Mouse (Mus musculus) MEL (cell line): ENCODE measurements at regions not wholly inside any gene's neighbourhood (a gene's known extent, or its start where the extent isn't known, plus 50 kb on each side); places are given as distances from the start of the nearest gene placed in this dataset.

Source experiments
- DNase-seq: peaks from one replicate; pipeline ENCODE4 v3.0.0; 2011; ENCODE audit warnings: low read depth, low spot score
- H3K27ac ChIP-seq: 2 replicates; pipeline ENCODE4 v1.5.1; 2012; ENCODE audit warnings: low read depth, mild to moderate bottlenecking, control low read depth, low read length, moderate library complexity; ENCODE audit not compliant: control insufficient read depth
- H3K27me3 ChIP-seq, 2 experiments: fragments of 150-350 bp in 1 of 2; sonication (generic) in 1 of 2; 2 replicates each; pipeline ENCODE4 v1.6.1; 2012; ENCODE audit warnings: low read length in 2 of 2, mild to moderate bottlenecking in 2 of 2, improper control_type of control experiment in 1 of 2, moderate library complexity in 1 of 2; ENCODE audit not compliant: insufficient read depth in 2 of 2, control insufficient read depth in 1 of 2
- H3K36me3 ChIP-seq, 2 experiments: 2 replicates each; pipeline ENCODE4 v1.6.1; 2012 to 2014; ENCODE audit warnings: low read length in 2 of 2, improper control_type of control experiment in 1 of 2, inconsistent platforms in 1 of 2, mild to moderate bottlenecking in 1 of 2; ENCODE audit not compliant: insufficient read depth in 2 of 2, control insufficient read depth in 1 of 2
- H3K4me1 ChIP-seq, 2 experiments: fragments of 150-350 bp in 1 of 2; sonication (generic) in 1 of 2; 2 replicates each; pipeline ENCODE4 v1.6.1; 2012; ENCODE audit warnings: low read length in 2 of 2, improper control_type of control experiment in 1 of 2, mild to moderate bottlenecking in 1 of 2; ENCODE audit not compliant: insufficient read depth in 2 of 2, control insufficient read depth in 1 of 2
- H3K4me3 ChIP-seq, 2 experiments: fragments of 150-350 bp in 1 of 2; sonication (generic) in 1 of 2; 2 replicates each; pipeline ENCODE4 v1.5.1; 2012; ENCODE audit warnings: low read depth in 2 of 2, low read length in 2 of 2, mild to moderate bottlenecking in 2 of 2, moderate library complexity in 2 of 2, control low read depth in 1 of 2, improper control_type of control experiment in 1 of 2; ENCODE audit not compliant: control insufficient read depth in 1 of 2, insufficient read depth in 1 of 2
- H3K79me2 ChIP-seq: 2 replicates; pipeline ENCODE4 v1.6.1; 2012; ENCODE audit warnings: mild to moderate bottlenecking, low read length, moderate library complexity; ENCODE audit not compliant: control insufficient read depth, poor library complexity, insufficient read depth
- H3K9ac ChIP-seq: 2 replicates; pipeline ENCODE4 v1.6.1; 2012; ENCODE audit warnings: low read depth, mild to moderate bottlenecking, control low read depth, low read length, moderate library complexity; ENCODE audit not compliant: control insufficient read depth, poor library complexity, severe bottlenecking
- H3K9me3 ChIP-seq: fragments of 150-350 bp; sonication (generic); replicated peaks from 2 replicates; pipeline ENCODE4 v1.6.1; 2012; ENCODE audit warnings: mild to moderate bottlenecking, low read length, improper control_type of control experiment, moderate library complexity; ENCODE audit not compliant: insufficient read depth
- CHD1 ChIP-seq: IDR thresholded peaks from 2 replicates; pipeline ENCODE4 v1.6.1; 2012; ENCODE audit warnings: low read depth, mild to moderate bottlenecking, inconsistent platforms, low read length, improper control_type of control experiment
- CHD2 ChIP-seq: IDR thresholded peaks from 2 replicates; pipeline ENCODE4 v1.6.1; 2011; ENCODE audit warnings: low read length, improper control_type of control experiment
- CTCF ChIP-seq, 3 experiments: IDR thresholded peaks in 2 of 3; conservative IDR thresholded peaks in 1 of 3; 2 replicates each; pipeline ENCODE4 v1.5.1; 2011 to 2012; ENCODE audit warnings: low read length in 3 of 3, low read depth in 2 of 3, mild to moderate bottlenecking in 2 of 3, improper control_type of control experiment in 1 of 3, inconsistent platforms in 1 of 3, mixed read lengths in 1 of 3, moderate library complexity in 1 of 3; ENCODE audit not compliant: control insufficient read depth in 1 of 3, insufficient read depth in 1 of 3, poor library complexity in 1 of 3, severe bottlenecking in 1 of 3
- E2F4 ChIP-seq: IDR thresholded peaks from 2 replicates; pipeline ENCODE4 v1.6.1; 2011; ENCODE audit warnings: low read depth, low read length, improper control_type of control experiment, borderline replicate concordance
- ETS1 ChIP-seq: IDR thresholded peaks from 2 replicates; pipeline ENCODE4 v1.6.1; 2012; ENCODE audit warnings: low read depth, mild to moderate bottlenecking, inconsistent platforms, low read length, improper control_type of control experiment, moderate library complexity
- GABPA ChIP-seq: IDR thresholded peaks from 2 replicates; pipeline ENCODE4 v1.6.1; 2012; ENCODE audit warnings: low read depth, mild to moderate bottlenecking, inconsistent platforms, low read length, improper control_type of control experiment, moderate library complexity
- GATA1 ChIP-seq: IDR thresholded peaks from 2 replicates; pipeline ENCODE4 v1.6.1; 2011; ENCODE audit warnings: low read depth, low read length, improper control_type of control experiment
- JUND ChIP-seq: IDR thresholded peaks from 2 replicates; pipeline ENCODE4 v1.6.1; 2011; ENCODE audit warnings: low read depth, mild to moderate bottlenecking, improper control_type of control experiment, low read length
- MAX ChIP-seq: IDR thresholded peaks from 2 replicates; pipeline ENCODE4 v1.6.1; 2011; ENCODE audit warnings: low read length, improper control_type of control experiment
- MEF2A ChIP-seq: IDR thresholded peaks from 2 replicates; pipeline ENCODE4 v1.6.1; 2014; ENCODE audit warnings: low read depth, mild to moderate bottlenecking, inconsistent platforms, low read length, improper control_type of control experiment; ENCODE audit not compliant: poor library complexity, insufficient replicate concordance, severe bottlenecking; ENCODE audit errors: extremely low read depth
- MYB ChIP-seq: IDR thresholded peaks from 2 replicates; pipeline ENCODE4 v1.6.1; 2011; ENCODE audit warnings: mild to moderate bottlenecking, low read depth, low read length, improper control_type of control experiment
- MYC ChIP-seq: IDR thresholded peaks from 2 replicates; pipeline ENCODE4 v1.6.1; 2011; ENCODE audit warnings: low read depth, mild to moderate bottlenecking, low read length, improper control_type of control experiment, moderate library complexity
- NELFE ChIP-seq: IDR thresholded peaks from 2 replicates; pipeline ENCODE4 v1.6.1; 2011; ENCODE audit warnings: low read depth, low read length, improper control_type of control experiment
- POLR2A ChIP-seq, 2 experiments: IDR thresholded peaks; 2 replicates each; pipeline ENCODE4 v1.6.1; 2011 to 2012; ENCODE audit warnings: low read length in 2 of 2, mild to moderate bottlenecking in 2 of 2, control low read depth in 1 of 2, improper control_type of control experiment in 1 of 2, low read depth in 1 of 2, moderate library complexity in 1 of 2; ENCODE audit not compliant: control insufficient read depth in 1 of 2, insufficient read depth in 1 of 2, poor library complexity in 1 of 2
- POLR2AphosphoS2 ChIP-seq: IDR thresholded peaks from 2 replicates; pipeline ENCODE4 v1.6.1; 2011; ENCODE audit warnings: low read length, improper control_type of control experiment
- RCOR1 ChIP-seq: IDR thresholded peaks from 2 replicates; pipeline ENCODE4 v1.6.1; 2012; ENCODE audit warnings: low read depth, mild to moderate bottlenecking, inconsistent platforms, low read length, improper control_type of control experiment
- TAL1 ChIP-seq: IDR thresholded peaks from 2 replicates; pipeline ENCODE4 v1.6.1; 2012; ENCODE audit warnings: mild to moderate bottlenecking, inconsistent platforms, low read length, moderate library complexity, mixed read lengths
- UBTF ChIP-seq: IDR thresholded peaks from 2 replicates; pipeline ENCODE4 v1.6.1; 2012; ENCODE audit warnings: low read depth, mild to moderate bottlenecking, inconsistent platforms, low read length, improper control_type of control experiment, moderate library complexity, borderline replicate concordance; ENCODE audit not compliant: insufficient read depth
- USF1 ChIP-seq: IDR thresholded peaks from 2 replicates; pipeline ENCODE4 v1.6.1; 2014; ENCODE audit warnings: low read depth, mild to moderate bottlenecking, inconsistent platforms, low read length, improper control_type of control experiment, moderate library complexity
- ZKSCAN1 ChIP-seq: IDR thresholded peaks from 2 replicates; pipeline ENCODE4 v1.6.1; 2012; ENCODE audit warnings: low read depth, mild to moderate bottlenecking, inconsistent platforms, low read length, improper control_type of control experiment, moderate library complexity
- ZMIZ1 ChIP-seq: IDR thresholded peaks from 2 replicates; pipeline ENCODE4 v1.6.1; 2012; ENCODE audit warnings: low read depth, mild to moderate bottlenecking, inconsistent platforms, low read length, improper control_type of control experiment, moderate library complexity

DNA sequence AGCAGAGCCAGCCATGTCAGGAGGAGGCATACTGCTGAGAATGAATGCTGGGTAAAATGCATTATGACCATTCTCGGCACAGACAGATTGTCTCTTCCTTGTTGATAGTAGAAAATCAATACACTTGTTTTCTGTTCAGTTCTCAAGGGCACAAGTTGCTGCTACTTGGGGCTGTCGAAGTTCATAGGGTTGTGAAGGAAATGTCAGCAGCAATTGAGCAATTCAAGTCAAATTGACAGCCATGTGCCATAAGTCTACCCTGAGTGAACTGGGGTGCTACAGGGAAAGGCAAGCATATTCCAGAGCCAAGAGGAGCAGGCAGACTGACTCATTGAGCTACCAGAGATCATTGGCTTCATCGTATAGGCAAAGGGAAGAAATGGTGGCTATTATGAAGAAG is 301.6 kb upstream of the Sall1 start:
- Histone ChIP-seq H3K4me3 (no peak overlapping the region), H3K79me2 (no peaks in the 10 kb centered on the region), H3K27me3 (no peaks in the 10 kb centered on the region), H3K4me1 (no peaks in the 10 kb centered on the region), H3K9me3 (no peaks in the 10 kb centered on the region), H3K36me3 (no peaks in the 10 kb centered on the region), H3K27ac (no peak overlapping the region), H3K9ac (no peak overlapping the region)
- DNase-seq = no peak
- no peak for TF ChIP-seq GATA1
- no peak for TF ChIP-seq ZMIZ1
- no peak for TF ChIP-seq POLR2A (IDR thresholded peaks at IDR 0.05; ENCODE audit: control insufficient read depth in 1 of 2, insufficient read depth in 1 of 2, low read depth in 1 of 2, low read length in 2 of 2, poor library complexity in 1 of 2)
- no peak for TF ChIP-seq CHD1
- TF ChIP-seq CTCF (IDR thresholded peaks at IDR 0.05 in 2 of 3, conservative IDR thresholded peaks at IDR 0.05 in 1 of 3; ENCODE audit: control insufficient read depth in 1 of 3, insufficient read depth in 1 of 3, low read depth in 2 of 3, low read length in 3 of 3, poor library complexity in 1 of 3, severe bottlenecking in 1 of 3) = no peak
- no peak for TF ChIP-seq MYC
- no peak for TF ChIP-seq CHD2
- no peak for TF ChIP-seq NELFE
- no peak for TF ChIP-seq UBTF
- no peak for TF ChIP-seq ETS1
- no peak for TF ChIP-seq E2F4
- TF ChIP-seq TAL1 = no peak

DNA sequence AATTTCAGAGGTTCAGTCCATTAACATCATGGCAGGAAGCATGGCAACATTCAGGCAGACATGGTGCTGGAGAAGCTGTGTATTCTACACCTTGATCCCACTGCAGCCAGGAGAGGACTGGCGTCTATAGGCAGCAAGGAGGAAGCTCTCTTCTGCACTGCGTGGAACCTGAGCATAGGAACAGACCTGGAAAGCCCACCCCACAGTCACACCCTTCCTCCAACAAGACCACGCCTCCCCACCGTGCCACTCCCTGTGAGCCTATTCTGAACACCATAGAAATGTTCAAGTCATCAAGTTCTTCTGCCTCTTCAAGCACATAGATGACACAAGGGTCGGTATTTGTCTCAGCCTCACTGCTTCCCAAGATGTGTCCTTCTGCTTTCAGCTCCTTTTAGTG is 297.7 kb upstream of the Sall1 start:
- TF ChIP-seq MAX (no peak), CHD1 (no peak), ZMIZ1 (no peak), CHD2 (no peak), ETS1 (no peak), MYB (no peak), ZKSCAN1 (no peak)
- Histone ChIP-seq H3K9ac (no peak overlapping the region), H3K27ac (no peak overlapping the region), H3K27me3 (no peaks in the 10 kb centered on the region), H3K9me3 (no peaks in the 10 kb centered on the region), H3K36me3 (no peaks in the 10 kb centered on the region), H3K79me2 (no peaks in the 10 kb centered on the region), H3K4me3 (no peak overlapping the region), H3K4me1 (no peaks in the 10 kb centered on the region)
- DNase-seq = no peak

DNA sequence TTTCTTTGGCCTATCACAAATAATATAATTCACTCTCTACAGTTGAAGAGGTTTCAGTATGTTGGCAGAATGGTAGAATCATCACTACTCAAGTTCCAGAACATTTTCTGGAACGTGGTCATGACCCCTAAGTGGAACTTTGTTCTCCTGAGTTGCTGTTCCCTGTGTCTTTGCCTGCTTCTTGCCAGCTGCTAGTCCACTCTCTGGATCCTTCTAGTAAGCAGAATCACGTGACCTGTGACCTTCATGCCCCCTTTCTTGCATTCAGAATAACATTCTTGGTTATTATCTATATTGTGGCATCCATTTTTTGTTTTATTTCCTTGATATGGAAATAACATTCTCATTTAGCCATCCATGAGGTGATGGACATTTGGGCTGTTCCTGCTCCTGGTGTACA is 291.5 kb upstream of the Sall1 start:
- H3K9ac ChIP-seq = no peak overlapping the region

More for the DNA sequence above, 291.5 kb upstream of the Sall1 start:
- DNase-seq = no peak
- no peaks in the 10 kb centered on the region for H3K27me3 ChIP-seq
- no peaks in the 10 kb centered on the region for H3K36me3 ChIP-seq
- no peaks in the 10 kb centered on the region for H3K79me2 ChIP-seq
- H3K4me1 ChIP-seq = no peaks in the 10 kb centered on the region
- H3K27ac ChIP-seq = no peak overlapping the region
- no peak for TF ChIP-seq MEF2A
- TF ChIP-seq POLR2AphosphoS2 = no peak
- no peak for TF ChIP-seq JUND
- no peak for TF ChIP-seq USF1
- no peak for TF ChIP-seq CTCF (IDR thresholded peaks at IDR 0.05 in 2 of 3, conservative IDR thresholded peaks at IDR 0.05 in 1 of 3; ENCODE audit: control insufficient read depth in 1 of 3, insufficient read depth in 1 of 3, low read depth in 2 of 3, low read length in 3 of 3, poor library complexity in 1 of 3, severe bottlenecking in 1 of 3)
- no peak for TF ChIP-seq E2F4
- no peak for TF ChIP-seq RCOR1
- TF ChIP-seq GABPA = no peak
- TF ChIP-seq GATA1 = no peak
- TF ChIP-seq CHD1 = no peak
- H3K9me3 ChIP-seq = no peaks in the 10 kb centered on the region
- no peak overlapping the region for H3K4me3 ChIP-seq
